Mouse (Mus musculus) left cerebral cortex, adult 11 months (tissue): Measurements from ENCODE around the gene Ttc4.

ENCODE experiments used
- DNase-seq: peaks from one replicate; pipeline ENCODE4 v3.0.0; 2022; ENCODE audit warnings: low spot score

The Ttc4 gene

DNA sequence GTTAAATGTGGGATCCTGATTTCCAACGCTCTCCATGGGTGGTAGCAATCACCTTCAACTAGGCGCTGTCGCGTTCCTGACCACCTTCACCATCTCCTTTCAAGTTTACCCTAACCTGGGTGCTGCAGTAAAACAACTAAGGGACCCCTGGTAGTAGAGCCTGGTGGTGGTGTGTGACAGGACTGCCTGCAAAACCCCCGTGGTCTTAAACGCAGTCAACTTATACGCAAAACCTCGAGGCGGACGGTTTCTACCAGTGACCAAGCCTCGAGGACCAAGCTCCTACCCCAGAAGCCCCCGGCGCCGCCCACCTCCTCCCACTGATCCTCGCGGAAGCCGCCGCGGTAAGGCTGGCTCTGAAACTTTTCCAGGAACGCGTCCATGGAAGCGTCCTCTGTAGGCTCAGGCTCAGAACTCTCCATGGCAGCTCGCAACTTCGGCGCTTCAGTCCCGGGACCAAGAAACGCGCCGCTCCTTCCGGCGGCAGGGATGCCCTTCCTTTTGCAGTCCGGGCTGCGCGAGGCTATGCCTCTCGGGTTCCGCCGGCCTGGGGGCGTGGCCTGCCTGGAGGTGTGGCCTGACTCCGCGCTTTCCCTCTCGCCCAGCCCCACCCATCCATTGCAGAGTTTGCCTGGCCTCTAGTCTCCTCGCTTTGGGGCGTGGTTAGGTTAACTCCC is at the start of gene Ttc4:
Gene Ttc4, minus strand, starts transcription at position 503 of the 677 bp plus-strand sequence.
- peak; percentile 61 for DNase-seq

DNA sequence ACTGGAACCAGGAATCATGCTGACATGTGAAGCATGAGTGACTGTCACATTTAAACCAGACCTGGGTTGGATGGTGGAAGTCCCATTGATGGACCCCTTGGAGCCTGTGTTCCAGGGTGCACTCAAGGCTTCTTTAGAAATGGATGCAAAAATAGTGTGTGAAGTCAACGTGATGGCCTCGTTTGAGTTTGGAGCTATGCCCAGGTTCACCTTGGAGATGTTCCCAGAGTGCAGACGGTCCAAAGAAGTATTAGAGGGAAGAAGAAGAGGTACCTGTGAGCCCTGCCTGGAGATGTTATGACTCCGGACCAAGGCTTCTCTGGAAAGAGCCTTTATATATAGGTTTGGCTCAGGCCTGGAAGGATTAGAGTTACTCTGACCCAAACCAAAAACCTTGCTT is 41.9 kb upstream of the Ttc4 start:
- no peak for DNase-seq

DNA sequence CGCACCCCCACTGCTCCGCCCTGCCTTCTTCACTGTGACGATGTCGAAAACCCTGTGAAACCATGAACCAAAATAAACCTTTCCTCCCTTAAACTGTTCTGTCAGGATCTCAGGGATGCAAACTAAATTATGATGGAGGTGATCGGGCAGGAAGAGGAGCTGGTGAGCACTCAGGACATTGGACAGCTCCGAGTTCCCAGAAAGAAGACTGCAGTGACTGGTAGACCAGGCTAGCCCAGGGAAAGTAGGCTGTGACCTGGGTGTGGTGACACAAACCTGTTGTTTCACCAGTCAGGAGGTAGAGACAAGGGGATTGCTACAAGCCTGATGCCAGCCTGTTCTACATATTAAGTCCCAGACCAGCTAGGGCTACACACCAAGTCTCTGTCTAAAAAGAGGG is 34.9 kb upstream of the Ttc4 start:
- DNase-seq: no peak

GRCm38 (mm10) chr4:106708408-106708807 is 29.7 kb upstream of the Ttc4 start:
- peak; percentile 70 for DNase-seq

DNA sequence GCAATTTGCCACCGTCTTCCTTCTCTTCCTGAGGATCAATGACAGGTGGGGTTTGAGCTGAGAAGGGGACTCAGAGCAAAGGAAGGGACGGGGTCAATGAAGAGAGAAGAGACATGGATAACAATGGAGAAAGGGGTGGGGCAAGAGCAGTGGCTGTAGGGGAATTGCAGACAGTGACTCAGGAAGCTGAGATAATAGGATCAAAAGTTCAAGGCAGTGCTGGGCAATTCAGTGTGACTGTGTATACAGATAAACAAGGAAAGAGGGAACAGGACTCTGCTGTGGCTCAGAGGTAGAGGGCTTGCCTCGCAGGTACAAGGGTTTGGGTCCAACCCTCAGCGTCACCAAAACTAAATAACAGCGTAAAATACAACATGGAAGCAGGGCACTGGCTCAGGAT is 29.2 kb upstream of the Ttc4 start:
- DNase-seq: no peak

DNA sequence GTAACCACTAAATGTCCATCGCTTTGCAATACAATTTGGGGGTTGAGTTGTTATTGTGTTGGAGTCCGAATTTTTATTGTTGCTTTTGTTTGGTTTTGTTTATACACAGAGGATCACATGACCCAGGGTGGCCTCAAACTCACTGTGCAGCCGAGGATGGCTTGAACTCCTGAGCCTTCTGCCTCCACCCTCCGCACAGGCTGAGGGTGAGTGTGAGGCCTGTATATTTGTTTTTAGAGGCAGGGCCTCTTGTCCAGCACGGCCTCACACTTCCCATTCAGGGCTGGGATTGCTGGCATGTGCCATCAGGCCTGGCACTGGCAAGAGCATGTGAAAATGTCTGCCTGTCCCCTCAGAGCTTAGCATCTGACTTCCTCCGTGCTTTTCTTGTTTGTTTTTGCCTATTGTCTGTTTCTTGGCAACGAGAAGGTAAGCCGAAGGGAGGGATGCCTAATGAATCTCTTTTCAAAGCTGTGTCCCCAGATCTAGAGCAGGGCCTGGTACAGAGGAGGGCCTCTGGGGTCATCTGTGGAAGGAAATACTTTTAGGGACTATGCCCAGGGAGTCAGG is 26.4 kb upstream of the Ttc4 start:
- no peak for DNase-seq

GRCm38 (mm10) chr4:106704416-106704815 is 25.7 kb upstream of the Ttc4 start:
- no peak for DNase-seq

DNA sequence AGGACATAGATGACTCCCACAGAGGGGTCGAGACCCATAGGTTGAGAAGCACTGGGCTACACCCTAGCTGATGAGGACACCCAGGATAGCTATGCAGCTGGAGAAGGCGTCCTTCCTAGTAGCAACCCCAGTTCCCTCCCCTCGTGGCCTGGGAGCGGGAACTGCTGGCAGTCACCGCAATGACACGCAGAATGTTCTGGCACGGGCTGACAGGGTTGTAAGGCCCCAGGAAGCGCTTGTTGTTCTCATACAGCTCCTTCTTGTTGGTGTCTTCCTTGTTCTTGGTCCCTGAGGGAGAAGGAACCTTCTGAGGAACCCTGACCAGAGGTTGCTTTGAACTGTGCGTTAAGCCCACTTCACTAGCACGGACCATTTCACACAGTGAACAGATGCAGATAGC is 25.2 kb upstream of the Ttc4 start:
- no peak for DNase-seq

GRCm38 (mm10) chr4:106700798-106701197 is 22.1 kb upstream of the Ttc4 start:
- DNase-seq: no peak

GRCm38 (mm10) chr4:106699989-106700388 is 21.2 kb upstream of the Ttc4 start:
- DNase-seq: no peak

DNA sequence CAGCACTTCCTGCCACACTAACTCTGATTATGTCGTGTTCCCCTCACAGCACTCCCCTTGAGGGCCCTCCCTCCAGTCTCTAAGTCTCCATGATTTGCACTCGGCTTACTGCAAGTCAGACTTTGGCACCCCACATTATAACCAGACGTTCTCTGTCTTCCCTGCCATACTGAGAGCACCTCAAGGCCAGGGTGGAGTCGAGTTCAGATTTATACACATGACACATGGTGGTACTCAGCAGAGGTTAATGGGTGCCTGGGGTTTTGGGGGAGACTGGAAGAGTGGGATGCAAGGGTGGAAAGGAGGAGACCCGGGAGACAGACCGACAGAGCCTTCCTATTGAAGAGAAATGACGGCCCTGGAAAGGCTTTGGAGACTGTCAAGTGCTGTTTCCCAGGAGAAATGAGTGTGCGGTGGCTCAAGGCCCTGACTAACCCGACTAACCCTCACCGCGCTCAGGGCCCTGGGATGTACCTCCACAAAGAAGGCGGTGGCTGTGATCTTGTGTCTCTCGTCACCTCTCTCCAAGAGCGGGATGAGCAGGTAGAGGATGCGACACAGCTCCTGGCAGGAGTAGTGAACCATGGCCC is 15.2 kb upstream of the Ttc4 start:
- no peak for DNase-seq

GRCm38 (mm10) chr4:106688636-106689296 is 10.0 kb upstream of the Ttc4 start:
- no peak for DNase-seq

- DNase-seq: no peak
Measured at GRCm38 (mm10) chr4:106680955-106681354, 2.2 kb upstream of the Ttc4 start.

GRCm38 (mm10) chr4:106679152-106679551 is 408 bp upstream of the Ttc4 start:
- no peak for DNase-seq

- no peak for DNase-seq
Measured at GRCm38 (mm10) chr4:106676749-106677148, 2.0 kb downstream of the Ttc4 start.

DNA sequence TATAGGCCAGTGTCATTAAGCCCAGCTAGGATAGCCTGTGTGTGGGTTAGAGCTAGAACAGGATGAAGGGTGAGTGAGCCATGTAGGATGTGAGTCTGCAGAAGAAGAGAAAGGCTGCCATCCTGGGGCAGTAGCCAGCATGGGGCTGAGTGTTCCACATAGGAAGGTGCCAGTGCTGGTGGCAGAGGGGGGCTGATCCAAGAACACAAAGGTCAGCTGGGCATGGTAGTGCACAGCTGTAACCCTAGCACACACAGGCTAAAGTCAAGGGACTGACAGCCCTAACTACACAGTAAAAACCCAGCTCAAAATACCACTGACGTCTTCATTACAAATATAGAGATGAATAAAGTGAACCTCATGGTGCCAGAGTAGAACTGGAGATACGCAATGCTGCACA is 12.2 kb downstream of the Ttc4 start:
- DNase-seq: no peak

DNA sequence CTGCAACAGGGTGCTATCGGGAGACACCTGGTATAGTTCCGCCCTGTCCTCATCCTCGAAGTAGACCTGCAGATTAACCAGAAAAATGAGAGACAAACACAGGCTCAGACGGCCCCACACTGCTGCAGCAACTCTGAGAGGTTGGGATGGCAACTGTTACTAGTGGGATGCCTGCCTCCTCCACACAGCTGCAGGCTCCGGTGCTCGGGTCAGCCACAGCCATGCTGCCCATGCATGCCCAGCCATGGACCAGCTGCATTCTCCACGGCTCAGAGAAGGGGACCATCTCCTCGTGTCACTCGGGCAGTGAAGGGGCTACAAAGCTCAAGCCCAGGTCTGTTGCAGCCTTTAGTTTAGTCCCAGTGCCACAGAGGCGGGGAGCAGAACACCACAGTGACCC is 13.1 kb downstream of the Ttc4 start:
- DNase-seq: no peak

GRCm38 (mm10) chr4:106665269-106665668 is 13.5 kb downstream of the Ttc4 start:
- no peak for DNase-seq

- DNase-seq: no peak
Measured at GRCm38 (mm10) chr4:106664697-106665096, 14.0 kb downstream of the Ttc4 start.

DNA sequence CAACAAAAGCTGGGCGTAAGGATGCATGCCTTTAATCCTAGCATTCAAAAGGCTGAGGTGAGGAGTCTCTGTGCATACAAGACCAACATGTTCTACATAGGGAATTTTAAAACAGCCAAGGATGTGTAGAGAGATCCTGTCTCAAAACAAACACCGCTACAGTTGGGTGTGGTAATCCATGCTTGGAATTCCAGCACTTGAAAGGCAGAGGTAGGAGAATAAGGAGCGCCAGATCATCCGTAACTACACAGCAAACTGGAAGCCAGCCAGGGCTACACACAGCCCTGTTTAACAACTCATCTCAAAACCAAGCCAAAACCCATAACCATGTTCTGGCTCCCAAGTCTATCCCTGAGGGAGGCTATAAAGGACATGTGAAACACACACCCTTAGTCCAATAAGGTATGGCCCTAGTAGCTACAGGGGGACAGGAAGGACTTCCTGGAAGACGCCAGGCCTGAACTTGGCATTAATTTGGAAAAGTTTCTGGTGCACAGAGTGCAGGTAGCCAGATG is 14.7 kb downstream of the Ttc4 start:
- no peak for DNase-seq

DNA sequence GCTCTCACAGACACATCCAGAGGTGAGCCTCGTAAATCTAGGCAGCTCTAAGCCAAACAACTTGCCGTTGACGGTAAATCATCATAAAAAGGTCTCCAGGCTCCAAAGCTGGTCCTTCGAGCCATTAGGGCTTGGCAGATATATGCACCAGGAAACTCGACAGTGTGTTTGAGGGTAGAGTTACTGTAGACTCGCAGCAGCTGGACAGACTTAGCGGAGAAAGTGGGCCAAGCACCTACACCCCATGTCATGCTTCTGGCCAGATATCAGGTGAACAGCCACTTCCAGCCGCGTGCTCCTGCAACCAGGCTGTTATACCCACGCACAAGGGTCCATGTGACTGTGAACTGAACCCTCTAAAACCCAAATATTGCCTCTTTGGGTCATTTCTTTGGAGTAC is 23.1 kb downstream of the Ttc4 start:
- DNase-seq: no peak

GRCm38 (mm10) chr4:106653051-106653450 is 25.7 kb downstream of the Ttc4 start:
- no peak for DNase-seq

- no peak for DNase-seq
Measured at GRCm38 (mm10) chr4:106652546-106652945, 26.2 kb downstream of the Ttc4 start.
